Mouse (Mus musculus): Measurements from ENCODE around the gene Ipo11.

DNA sequence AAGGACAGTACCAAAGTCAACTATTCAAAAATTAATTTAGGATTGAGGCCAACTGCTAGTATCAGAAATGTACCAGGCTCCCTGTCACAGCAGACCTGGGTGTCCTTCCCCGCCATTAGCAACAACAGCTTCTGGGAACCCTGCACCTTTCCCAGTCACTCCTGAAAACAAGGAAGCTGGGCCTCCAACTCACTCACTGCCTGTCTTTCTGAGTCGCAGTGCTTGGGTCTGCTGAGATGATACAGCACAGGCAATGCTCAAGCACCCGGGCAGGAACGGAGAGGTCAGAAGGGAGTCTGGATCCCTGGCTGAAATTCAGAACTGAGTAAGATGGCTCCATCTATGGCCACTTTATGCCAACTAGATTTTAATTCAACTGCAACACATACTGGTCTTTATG is 123.2 kb downstream of the Ipo11 start:
- TF ChIP-seq CTCF (IDR thresholded peaks at IDR 0.05) (no peak), EP300 (IDR thresholded peaks at IDR 0.05) (no peak)

Measured in lung, postnatal 0 days (tissue).